Mouse (Mus musculus): ENCODE data around the gene Rai1.

DNA sequence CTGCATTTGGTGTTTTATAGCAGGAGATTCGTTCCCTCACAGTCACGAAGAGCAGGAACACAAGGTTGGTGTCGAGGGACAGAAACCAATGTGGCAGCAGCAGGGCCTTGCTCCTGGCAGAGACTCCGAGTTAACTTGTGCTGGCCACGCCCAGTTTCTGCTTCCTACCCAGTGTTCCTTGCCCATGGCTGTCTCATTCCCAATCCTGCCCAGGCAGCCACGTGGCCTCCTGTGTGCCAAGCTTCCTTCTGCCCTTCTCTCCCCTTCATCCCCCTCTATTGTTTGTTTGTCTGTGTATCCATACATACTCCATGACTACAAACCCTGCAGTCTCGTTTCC is 13.4 kb upstream of the Rai1 start:
- no peak for TF ChIP-seq CTCF (IDR thresholded peaks at IDR 0.05; ENCODE audit: low read depth, low read length)
- TF ChIP-seq POLR2A (IDR thresholded peaks at IDR 0.05; ENCODE audit: extremely low read depth, insufficient read depth, low read length), result no peak
